Mouse (Mus musculus): ENCODE measurements at regions not wholly inside any gene's neighbourhood (a gene's known extent, or its start where the extent isn't known, plus 50 kb on each side); places are given as distances from the start of the nearest gene placed in this dataset.
A peak's percentile ranks its signal among the peaks of the same experiment; 100 is the strongest.

- no peak for DNase-seq
Observed at GRCm38 (mm10) chr13:43724161-43724560, 60.4 kb upstream of the Cd83 start.

DNA sequence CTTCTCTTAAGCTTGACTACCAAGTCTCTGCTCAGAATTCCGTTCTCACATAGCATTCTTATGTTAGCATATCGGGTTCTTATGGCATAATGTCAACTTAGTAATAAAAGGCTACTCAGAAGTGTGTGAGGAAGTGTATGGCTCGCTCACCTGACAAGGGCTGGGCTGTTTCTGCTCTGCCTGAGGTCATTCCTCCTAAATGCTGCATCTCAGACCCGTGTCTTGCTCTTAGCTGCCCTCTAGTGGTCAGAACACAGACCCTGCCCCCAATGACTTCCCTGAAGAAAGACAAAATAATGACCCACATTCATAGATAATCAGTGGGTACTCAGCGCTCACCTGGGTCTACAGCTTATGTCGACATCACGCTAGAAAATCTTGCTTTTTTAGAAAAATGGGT is 58.9 kb upstream of the Cd83 start:
- peak; percentile 54 to 81 for DNase-seq

DNA sequence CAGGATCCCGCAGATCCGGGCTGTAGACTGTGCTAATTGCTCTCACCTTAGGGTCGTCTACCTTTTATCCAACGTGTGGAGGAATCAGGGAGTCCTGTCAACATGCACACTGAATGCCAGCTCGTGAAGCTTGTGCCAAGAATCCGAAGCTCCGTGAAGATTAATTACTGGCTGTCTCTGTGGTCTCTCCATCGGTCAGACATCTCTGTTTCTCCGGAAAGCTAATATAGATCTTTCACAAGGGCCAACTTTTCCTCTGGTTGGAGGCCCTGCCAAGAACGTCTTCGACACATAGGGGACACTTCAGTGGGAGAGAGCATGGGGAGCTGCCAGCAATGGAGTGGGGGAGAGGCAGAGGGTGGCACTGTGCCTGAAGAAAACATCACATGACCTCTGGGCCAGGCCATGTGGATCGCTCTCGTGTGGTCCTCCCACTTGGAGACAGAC is 57.7 kb upstream of the Cd83 start:
- peak; percentile 54 to 55 for DNase-seq

DNA sequence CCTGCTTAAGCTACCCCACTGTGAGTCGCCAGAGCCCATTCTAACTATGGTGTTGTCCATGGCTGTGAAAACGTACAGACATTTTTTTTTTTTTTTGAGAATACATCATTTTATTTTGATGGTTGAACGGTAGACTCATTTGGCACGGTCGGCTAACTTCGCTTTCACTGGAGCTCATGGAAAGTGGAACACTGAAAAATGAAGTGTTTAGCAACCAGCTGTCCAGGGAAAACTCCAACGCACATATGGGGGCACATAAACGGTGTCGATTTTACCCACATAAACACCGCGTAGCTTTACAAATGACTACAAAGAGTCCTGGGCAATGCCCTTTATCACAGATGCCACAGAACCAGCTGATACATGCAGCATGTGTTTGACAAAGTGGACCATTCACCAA is 55.0 kb upstream of the Cd83 start:
- no peak for DNase-seq

- DNase-seq = no peak
Observed at GRCm38 (mm10) chr13:43733061-43733460, 51.5 kb upstream of the Cd83 start.

DNA sequence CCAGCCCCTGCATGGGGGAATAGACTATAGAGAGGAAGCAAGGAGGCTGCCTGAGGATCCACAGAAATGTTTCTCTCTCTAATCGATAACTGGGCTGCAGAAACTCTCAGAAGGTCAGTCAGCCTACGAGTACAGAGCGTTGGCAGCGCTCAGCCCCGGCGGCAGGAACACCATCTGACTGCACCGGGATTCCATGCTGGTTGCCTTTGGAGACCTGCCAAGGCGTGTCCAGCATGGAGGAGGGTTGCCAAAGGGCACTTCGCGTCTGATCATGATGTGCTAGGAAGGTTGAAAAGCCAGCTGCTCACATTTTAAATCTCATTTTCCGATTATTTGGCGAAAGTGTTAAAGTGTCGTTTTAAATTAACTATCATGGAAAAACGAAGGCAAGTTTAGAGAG is 49.9 kb upstream of the Cd83 start:
- DNase-seq = peak; percentile 82 to 84
